Comparison of ENCODE assay signal across 9 mouse cellular contexts in the genomic region with DNA sequence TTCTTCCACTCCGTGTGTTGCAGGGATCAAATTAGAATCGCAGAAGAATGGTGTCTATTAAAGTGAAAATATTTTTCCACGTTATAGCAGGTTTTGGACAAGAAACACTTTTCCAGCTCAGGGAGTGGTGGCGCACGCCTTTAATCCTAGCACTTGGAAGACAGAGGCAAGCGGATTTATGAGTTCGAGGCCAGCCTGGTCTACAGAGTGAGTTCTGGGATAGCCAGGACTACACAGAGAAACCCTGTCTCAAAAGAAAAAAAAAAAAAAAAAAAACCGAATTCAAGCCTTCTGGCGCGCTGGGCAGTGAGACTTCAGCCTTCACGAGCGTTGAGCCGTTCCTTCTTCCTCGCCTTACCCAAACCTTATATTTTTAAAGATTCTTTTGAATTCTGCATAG. TPM values are rescaled to one million over a fixed set of nuclear protein-coding genes. Genes with fewer than 3 reads are reported as not detected.
DNase-seq lines count a peak whose midpoint lies in the region; ATAC-seq lines count a peak whose summit lies in the region.
"Had no signal": no experiment of that assay in that cellular context is flagged by ENCODE, and none has a peak within 500 bp of the region (broad histone marks: within the 10 kb centered on the region; RNA-seq: fewer than 3 reads in every experiment).

No protein-coding gene starts in this region.

- H3K27ac ChIP-seq in forebrain, embryonic 13.5 days, result no peak overlapping the region
- H3K27ac ChIP-seq in liver, embryonic 13.5 days, result peak overlapping the region; percentile 41

- no peak overlapping the region for H3K9ac ChIP-seq in forebrain, embryonic 13.5 days
- H3K9ac ChIP-seq in liver, embryonic 13.5 days, result peak overlapping the region; percentile 82

- peak overlapping the region; percentile 66 for H3K4me2 ChIP-seq in forebrain, embryonic 13.5 days
- H3K4me2 ChIP-seq in liver, embryonic 13.5 days, result peak overlapping the region; percentile 90

- H3K4me1 ChIP-seq in megakaryocyte, embryonic 14.5 days, result peaks cover 61% of the 10 kb centered on the region
- peaks cover 6% of the 10 kb centered on the region for H3K4me1 ChIP-seq in forebrain, embryonic 13.5 days
- peaks cover 64% of the 10 kb centered on the region for H3K4me1 ChIP-seq in liver, embryonic 13.5 days (replicated peaks)

- intact Hi-C loops in left cerebral cortex, postnatal 10 days (cut with DNase I), result loop anchor here (2.0 kb wide), 1 partner anchor 17 kb away; the partner anchor contains the start of gene Elf2

- peak overlapping the region; percentile 96 for H3K4me3 ChIP-seq in megakaryocyte, embryonic 14.5 days (replicated peaks)
- H3K4me3 ChIP-seq in forebrain, embryonic 13.5 days, result peak overlapping the region; percentile 47
- peak overlapping the region; percentile 76 for H3K4me3 ChIP-seq in liver, embryonic 13.5 days (replicated peaks)

- ATAC-seq in megakaryocyte, adult 5-6 weeks (ENCODE audit: poor library complexity, severe bottlenecking), result no peak
- no peak for ATAC-seq in forebrain, embryonic 13.5 days
- ATAC-seq in liver, embryonic 13.5 days (ENCODE audit: low read depth), result no peak

- DNase-seq in liver, embryonic 13.5 days, result peak; percentile 36
- no peak for DNase-seq in ovary, postnatal 10 days (ENCODE audit: low spot score)
- no peak for DNase-seq in spleen, postnatal 36 days (ENCODE audit: low spot score in 2 of 2)
- no peak for DNase-seq in urinary bladder, postnatal 4 days (ENCODE audit: low spot score in 2 of 2)
- no peak for DNase-seq in left cerebral cortex, postnatal 10 days (ENCODE audit: extremely low spot score in 1 of 2, low spot score in 2 of 2)

- H3K36me3 ChIP-seq in megakaryocyte, embryonic 14.5 days (replicated peaks; ENCODE audit: low read length), result no peaks in the 10 kb centered on the region
- H3K36me3 ChIP-seq in forebrain, embryonic 13.5 days (ENCODE audit: poor library complexity, severe bottlenecking), result no peaks in the 10 kb centered on the region
- no peaks in the 10 kb centered on the region for H3K36me3 ChIP-seq in liver, embryonic 13.5 days

- H3K27me3 ChIP-seq in megakaryocyte, embryonic 14.5 days (replicated peaks), result no peaks in the 10 kb centered on the region
- peaks cover 17% of the 10 kb centered on the region for H3K27me3 ChIP-seq in forebrain, embryonic 13.5 days
- H3K27me3 ChIP-seq in liver, embryonic 13.5 days, result no peaks in the 10 kb centered on the region

- H3K9me3 ChIP-seq in megakaryocyte, embryonic 14.5 days, result peaks cover 7% of the 10 kb centered on the region; the same call in 1 of the 2 replicates
- H3K9me3 ChIP-seq in forebrain, embryonic 13.5 days (replicated peaks), result no peaks in the 10 kb centered on the region
- H3K9me3 ChIP-seq in liver, embryonic 13.5 days (replicated peaks), result no peaks in the 10 kb centered on the region

- WGBS in forebrain, embryonic 13.5 days, result 8% methylated on average over 14 of the region's 14 CpGs
- WGBS in liver, embryonic 13.5 days (ENCODE audit: insufficient replicate concordance), result 7% methylated on average over 14 of the region's 14 CpGs

RNA-seq across cellular contexts. Expression of gene Elf2, which starts 17.2 kb away (rescaled TPM):
- polyA plus RNA-seq in megakaryocyte, embryonic 14.5 days (2012; ENCODE audit: insufficient read depth, low replicate concordance), result 1.5 and 8.7 TPM in 2 replicates
- total RNA-seq in megakaryocyte, adult 5-6 weeks (2015), result 37.0 and 39.6 TPM in 2 replicates
- total RNA-seq in megakaryocyte, adult 5-6 weeks (2017), result 98.4 and 102 TPM in 2 replicates
- polyA plus RNA-seq in forebrain, embryonic 13.5 days (2015; fragmentation: Nextera tagmentation; extraction: Ambion mirVana), result 55.9 and 60.1 TPM in 2 replicates
- 24.0 and 24.4 TPM in 2 replicates for polyA plus RNA-seq in liver, embryonic 13.5 days (2015; fragmentation: Nextera tagmentation; extraction: Ambion mirVana)
- 10 to 100 TPM; 24.6 to 26.5 TPM for total RNA-seq in left cerebral cortex, postnatal 10 days (2021)

RNA-seq across cellular contexts. Expression of gene Mgarp, which starts 38.9 kb away (rescaled TPM):
- polyA plus RNA-seq in megakaryocyte, embryonic 14.5 days (2012; ENCODE audit: insufficient read depth, low replicate concordance), result 6.5 TPM in 1 of 2 replicates, not detected in the other
- not detected in 2 replicates for total RNA-seq in megakaryocyte, adult 5-6 weeks (2015)
- total RNA-seq in megakaryocyte, adult 5-6 weeks (2017), result not detected in 2 replicates
- polyA plus RNA-seq in forebrain, embryonic 13.5 days (2015; fragmentation: Nextera tagmentation; extraction: Ambion mirVana), result 1.5 and 2.2 TPM in 2 replicates
- 1.1 TPM in 2 replicates for polyA plus RNA-seq in liver, embryonic 13.5 days (2015; fragmentation: Nextera tagmentation; extraction: Ambion mirVana)
- not detected for total RNA-seq in left cerebral cortex, postnatal 10 days (2021)
- total RNA-seq: layer of hippocampus, postnatal 10 days had no signal

RNA-seq across cellular contexts. Expression of gene Ndufc1, which starts 51.2 kb away (rescaled TPM):
- polyA plus RNA-seq in megakaryocyte, embryonic 14.5 days (2012; ENCODE audit: insufficient read depth, low replicate concordance), result 15.6 and 41.0 TPM in 2 replicates
- total RNA-seq in megakaryocyte, adult 5-6 weeks (2015), result 118 and 150 TPM in 2 replicates
- 46.2 and 78.2 TPM in 2 replicates for total RNA-seq in megakaryocyte, adult 5-6 weeks (2017)
- 798 and 924 TPM in 2 replicates for polyA plus RNA-seq in forebrain, embryonic 13.5 days (2015; fragmentation: Nextera tagmentation; extraction: Ambion mirVana)
- 563 and 588 TPM in 2 replicates for polyA plus RNA-seq in liver, embryonic 13.5 days (2015; fragmentation: Nextera tagmentation; extraction: Ambion mirVana)
- 100 to 1,000 TPM; 341 to 350 TPM for total RNA-seq in left cerebral cortex, postnatal 10 days (2021)

RNA-seq across cellular contexts. Expression of gene Naa15, which starts 57.3 kb away (rescaled TPM):
- polyA plus RNA-seq in megakaryocyte, embryonic 14.5 days (2012; ENCODE audit: insufficient read depth, low replicate concordance), result 1.7 and 10.5 TPM in 2 replicates
- total RNA-seq in megakaryocyte, adult 5-6 weeks (2015), result 49.5 and 61.9 TPM in 2 replicates
- total RNA-seq in megakaryocyte, adult 5-6 weeks (2017), result 50.3 and 66.1 TPM in 2 replicates
- polyA plus RNA-seq in forebrain, embryonic 13.5 days (2015; fragmentation: Nextera tagmentation; extraction: Ambion mirVana), result 59.8 and 60.5 TPM in 2 replicates
- polyA plus RNA-seq in liver, embryonic 13.5 days (2015; fragmentation: Nextera tagmentation; extraction: Ambion mirVana), result 34.5 and 47.1 TPM in 2 replicates
- 10 to 100 TPM; 48.0 to 56.5 TPM for total RNA-seq in left cerebral cortex, postnatal 10 days (2021)

Comparison
In these comparisons a context has a peak if more than half of its experiments do, and no peak if none do; other contexts are left out.
1. RNA of gene Ndufc1, which starts 51.2 kb away (polyA plus RNA-seq): 798 to 924 TPM in forebrain, embryonic 13.5 days and 563 to 588 TPM in liver, embryonic 13.5 days; 15.6 to 41.0 TPM in megakaryocyte, embryonic 14.5 days; every median in the first group is over 10 times any median in the second.
2. Peak in every context shown above with its lines, with median percentiles within 50 percentile points of each other: H3K4me3 ChIP-seq.